In genomic region chr6:93456383-93457033, GRCm38 (mm10) we compare ENCODE assay signal across 34 mouse cellular contexts.
DNase-seq lines count a peak whose midpoint lies in the region; ATAC-seq and TF ChIP-seq lines count a peak whose summit lies in the region.
"Had no signal": no experiment of that assay in that cellular context is flagged by ENCODE, and none has a peak within 500 bp of the region (broad histone marks: within the 10 kb centered on the region; RNA-seq: fewer than 3 reads in every experiment).

No protein-coding gene starts in this region.

- no peak overlapping the region for H3K4me3 ChIP-seq in forebrain, embryonic 14.5 days (ENCODE audit: low read depth, low read length)
- no peak overlapping the region for H3K4me3 ChIP-seq in forebrain, embryonic 11.5 days (ENCODE audit: low read depth, low read length)
- H3K4me3 ChIP-seq in layer of hippocampus, adult 2 months, result no peak overlapping the region
- H3K4me3 ChIP-seq: embryonic facial prominence, embryonic 10.5 days; embryonic facial prominence, embryonic 15.5 days; heart, embryonic 10.5 days; heart, embryonic 15.5 days; hindbrain, embryonic 12.5 days; limb, embryonic 13.5 days; lung, embryonic 15.5 days had no signal

- peak; percentile 33 for DNase-seq in forebrain, embryonic 14.5 days (ENCODE audit: low spot score)
- DNase-seq in forebrain, embryonic 11.5 days (ENCODE audit: low spot score), result no peak
- peak in 1 of 2 experiments; percentile 27 for DNase-seq in layer of hippocampus, adult 2 months (ENCODE audit: low spot score in 2 of 2)
- no peak for DNase-seq in layer of hippocampus, postnatal 10 days (ENCODE audit: low spot score in 2 of 2)
- peak; percentile 13 for DNase-seq in right cerebral cortex, adult 18-20 months
- DNase-seq in right cerebral cortex, postnatal 25 days, result no peak
- DNase-seq in adrenal gland, postnatal 4 days (ENCODE audit: low spot score in 2 of 2), result no peak
- DNase-seq: adrenal gland, postnatal 10 days; cerebellum, adult 2 months; cerebellum, postnatal 25 days; gastrocnemius, postnatal 14 days; heart, postnatal 36 days; kidney, adult 8-10 months; kidney, postnatal 4 days; layer of hippocampus, postnatal 36 days; lung, postnatal 36 days; right cerebral cortex, postnatal 4 days; thymus, adult 2 months; thymus, postnatal 4 days had no signal

- ATAC-seq in forebrain, embryonic 14.5 days, result peak; percentile 18; the same call in 1 of the 2 replicates
- ATAC-seq in forebrain, embryonic 11.5 days (replicated peaks; ENCODE audit: low FRiP score), result no peak
- ATAC-seq: intestine, embryonic 16.5 days; midbrain, embryonic 16.5 days; Patski had no signal

- H3K36me3 ChIP-seq in forebrain, embryonic 14.5 days (ENCODE audit: control insufficient read depth, insufficient read depth, low read length), result no peaks in the 10 kb centered on the region
- no peaks in the 10 kb centered on the region for H3K36me3 ChIP-seq in forebrain, embryonic 11.5 days (ENCODE audit: control insufficient read depth, insufficient read depth, low read length)
- H3K36me3 ChIP-seq: embryonic facial prominence, embryonic 10.5 days; embryonic facial prominence, embryonic 15.5 days; G1E; heart, embryonic 10.5 days; heart, embryonic 15.5 days; hindbrain, embryonic 12.5 days; limb, embryonic 13.5 days; lung, embryonic 15.5 days had no signal

- no peaks in the 10 kb centered on the region for H3K4me1 ChIP-seq in forebrain, embryonic 14.5 days (ENCODE audit: control insufficient read depth, insufficient read depth, low read length)
- H3K4me1 ChIP-seq in forebrain, embryonic 11.5 days (replicated peaks; ENCODE audit: control insufficient read depth, insufficient read depth, low read length), result no peaks in the 10 kb centered on the region
- H3K4me1 ChIP-seq: embryonic facial prominence, embryonic 10.5 days; embryonic facial prominence, embryonic 15.5 days; hindbrain, embryonic 12.5 days; limb, embryonic 13.5 days; lung, embryonic 15.5 days had no signal

- H3K27ac ChIP-seq in forebrain, embryonic 14.5 days (ENCODE audit: low read depth, low read length), result no peak overlapping the region
- H3K27ac ChIP-seq in forebrain, embryonic 11.5 days (ENCODE audit: low read depth, low read length), result no peak overlapping the region
- H3K27ac ChIP-seq in layer of hippocampus, adult 2 months, result peak overlapping the region; percentile 2; the same call in 1 of the 2 replicates
- H3K27ac ChIP-seq: embryonic facial prominence, embryonic 10.5 days; embryonic facial prominence, embryonic 15.5 days; heart, embryonic 10.5 days; heart, embryonic 15.5 days; hindbrain, embryonic 12.5 days; kidney, postnatal 0 days; limb, embryonic 13.5 days; lung, embryonic 15.5 days; stomach, postnatal 0 days had no signal

- no peaks in the 10 kb centered on the region for H3K9me3 ChIP-seq in forebrain, embryonic 14.5 days (replicated peaks; ENCODE audit: control insufficient read depth, low read length)
- H3K9me3 ChIP-seq in forebrain, embryonic 11.5 days (ENCODE audit: control insufficient read depth, low read length), result no peaks in the 10 kb centered on the region
- H3K9me3 ChIP-seq: embryonic facial prominence, embryonic 10.5 days; embryonic facial prominence, embryonic 15.5 days; G1E; heart, embryonic 10.5 days; heart, embryonic 15.5 days; hindbrain, embryonic 12.5 days; limb, embryonic 13.5 days; lung, embryonic 15.5 days had no signal

- no peak overlapping the region for H3K4me2 ChIP-seq in forebrain, embryonic 14.5 days (ENCODE audit: low read length)
- no peak overlapping the region for H3K4me2 ChIP-seq in forebrain, embryonic 11.5 days (ENCODE audit: low read depth, low read length, severe bottlenecking)
- H3K4me2 ChIP-seq: embryonic facial prominence, embryonic 15.5 days; heart, embryonic 15.5 days; hindbrain, embryonic 12.5 days; limb, embryonic 13.5 days; liver, embryonic 11.5 days; lung, embryonic 15.5 days; midbrain, embryonic 11.5 days had no signal

- TF ChIP-seq CTCF in layer of hippocampus, adult 2 months (conservative IDR thresholded peaks at IDR 0.05), result no peak

- WGBS in forebrain, embryonic 14.5 days, result 69% methylated on average over 9 of the region's 9 CpGs
- WGBS in forebrain, embryonic 11.5 days, result 91% methylated on average over 9 of the region's 9 CpGs

- no peak overlapping the region for H3K9ac ChIP-seq in forebrain, embryonic 14.5 days (ENCODE audit: low read length)
- no peak overlapping the region for H3K9ac ChIP-seq in forebrain, embryonic 11.5 days (ENCODE audit: low read length)
- H3K9ac ChIP-seq: embryonic facial prominence, embryonic 15.5 days; heart, embryonic 15.5 days; hindbrain, embryonic 12.5 days; limb, embryonic 13.5 days; lung, embryonic 15.5 days had no signal

- H3K27me3 ChIP-seq in forebrain, embryonic 14.5 days (replicated peaks; ENCODE audit: control insufficient read depth, insufficient read depth, low read length), result no peaks in the 10 kb centered on the region
- H3K27me3 ChIP-seq in forebrain, embryonic 11.5 days (ENCODE audit: control insufficient read depth, insufficient read depth, low read length), result no peaks in the 10 kb centered on the region
- H3K27me3 ChIP-seq: embryonic facial prominence, embryonic 15.5 days; heart, embryonic 15.5 days; hindbrain, embryonic 12.5 days; limb, embryonic 13.5 days; lung, embryonic 15.5 days; Patski had no signal

Comparison
In these comparisons a context has a peak if more than half of its experiments do, and no peak if none do; other contexts are left out.
1. DNase-seq: peak in forebrain, embryonic 14.5 days (single experiment) and right cerebral cortex, adult 18-20 months (single experiment); none in forebrain, embryonic 11.5 days (single experiment), layer of hippocampus, postnatal 10 days (0 of 2), right cerebral cortex, postnatal 25 days (single experiment) and adrenal gland, postnatal 4 days (0 of 2).